Mouse (Mus musculus) lung, adult 2 months (tissue): ENCODE results near the gene 1700020L24Rik.

Experiments
- CTCF ChIP-seq: fragments of 200-500 bp; IDR thresholded peaks from 2 replicates; pipeline ENCODE4 v1.5.1; 2011; ENCODE audit warnings: mild to moderate bottlenecking, low read length, control low read depth; ENCODE audit not compliant: insufficient read depth
- POLR2A ChIP-seq: fragments of 200-500 bp; IDR thresholded peaks from 2 replicates; pipeline ENCODE4 v1.6.1; 2011; ENCODE audit warnings: low read depth, mild to moderate bottlenecking, control low read depth, low read length, borderline replicate concordance; ENCODE audit errors: extremely low read depth

DNA sequence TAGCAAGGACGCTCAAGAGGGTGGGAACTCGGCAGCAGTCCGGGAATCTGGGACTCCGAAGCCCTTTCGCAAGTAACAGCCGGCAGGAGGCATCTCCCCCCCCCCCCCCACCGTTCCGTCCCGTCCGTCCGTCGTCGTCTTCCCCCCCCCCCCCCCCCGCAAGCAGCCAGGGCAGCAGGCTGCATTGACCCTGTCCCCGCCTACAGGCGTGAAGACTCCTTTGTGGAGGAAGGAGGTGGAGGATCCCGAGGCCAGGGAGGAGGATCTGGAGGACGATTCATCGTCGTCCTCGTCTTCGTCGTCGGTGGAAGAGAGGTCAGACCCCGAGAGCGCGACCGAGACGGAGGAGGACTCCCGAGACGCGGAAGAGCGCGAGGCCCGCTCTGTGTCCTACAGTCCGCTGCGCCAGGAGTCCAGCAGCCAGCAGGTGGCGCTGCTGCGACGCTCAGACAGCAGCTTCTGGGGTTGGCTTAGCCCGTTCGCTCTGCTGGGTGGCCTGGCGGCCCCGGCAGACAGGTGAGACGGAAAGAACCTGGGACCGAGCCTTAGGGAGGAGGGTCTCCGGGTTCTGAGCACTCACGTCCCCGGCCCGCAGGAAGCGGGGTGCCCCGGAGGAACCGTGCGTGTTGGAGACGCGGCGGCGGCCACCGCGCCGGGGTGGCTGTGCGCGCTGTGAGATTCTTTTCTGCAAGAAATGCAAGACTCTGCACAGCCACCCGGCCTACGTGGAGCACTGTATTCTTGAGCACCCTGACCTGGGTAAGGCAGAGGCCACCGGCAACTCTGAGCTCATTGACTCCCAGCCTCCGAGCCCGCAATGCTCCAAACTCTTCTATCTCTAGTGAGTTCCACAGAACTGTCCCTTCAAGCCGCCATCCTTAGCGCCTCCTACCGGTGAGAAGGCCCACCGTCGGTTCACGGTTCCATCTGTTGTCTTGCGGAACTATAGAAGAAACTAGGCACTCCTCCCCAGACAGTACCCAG is 2.9 kb downstream of the 1700020L24Rik start:
- TF ChIP-seq POLR2A (no peak), CTCF (peak; percentile 85)
